Mouse (Mus musculus) megakaryocyte, embryonic 14.5 days (primary cell): ENCODE data around the gene Rps15. TPM values are rescaled to one million over a fixed set of nuclear protein-coding genes. Genes with fewer than 3 reads are reported as not detected.

Experiments
- H3K27me3 ChIP-seq: replicated peaks from 2 replicates; pipeline ENCODE3; 2012; ENCODE audit warnings: inconsistent platforms
- H3K36me3 ChIP-seq: replicated peaks from 2 replicates; pipeline ENCODE3; 2012; ENCODE audit warnings: low read length, inconsistent platforms, mixed read lengths
- H3K4me1 ChIP-seq: 2 replicates; pipeline ENCODE4 v1.6.1; 2012; ENCODE audit warnings: inconsistent platforms
- H3K4me3 ChIP-seq: replicated peaks from 2 replicates; pipeline ENCODE3; 2012; ENCODE audit warnings: moderate library complexity, mild to moderate bottlenecking, inconsistent platforms
- H3K9me3 ChIP-seq: 2 replicates; pipeline ENCODE4 v1.6.1; 2012; ENCODE audit warnings: inconsistent platforms
- FLI1 ChIP-seq: IDR thresholded peaks from 2 replicates; pipeline ENCODE4 v1.6.1; 2012; ENCODE audit warnings: low read length, inconsistent platforms, mixed read lengths
- GATA1 ChIP-seq: IDR thresholded peaks from 3 replicates; pipeline ENCODE4 v1.6.1; 2012; ENCODE audit warnings: mixed read lengths, low read length, inconsistent platforms, borderline replicate concordance
- polyA plus RNA-seq: library from polyadenylated mRNA; stranded (reverse); fragments of >175 nt; gene quantifications from 2 replicates; pipeline ENCODE4 v1.2.3, GENCODE M21; 2012; ENCODE audit warnings: low replicate concordance; ENCODE audit not compliant: insufficient read depth

Rps15 gene
- polyA plus RNA-seq, 1 experiment = 10,126 TPM

GRCm38 (mm10) chr10:80285222-80286070 lies 6.8 kb upstream of the Rps15 start:
- Histone ChIP-seq H3K36me3 (peaks cover 90% of the 10 kb centered on the region), H3K9me3 (no peaks in the 10 kb centered on the region), H3K27me3 (no peaks in the 10 kb centered on the region), H3K4me1 (peaks cover 44% of the 10 kb centered on the region), H3K4me3 (no peak overlapping the region)
- TF ChIP-seq FLI1 (no peak), GATA1 (no peak)

- Histone ChIP-seq H3K4me1 (peaks cover 30% of the 10 kb centered on the region), H3K36me3 (peaks cover 64% of the 10 kb centered on the region), H3K4me3 (no peak overlapping the region), H3K27me3 (no peaks in the 10 kb centered on the region), H3K9me3 (no peaks in the 10 kb centered on the region)
- no peak for TF ChIP-seq GATA1
- no peak for TF ChIP-seq FLI1
Observed at GRCm38 (mm10) chr10:80288097-80288496, 4.2 kb upstream of the Rps15 start.

GRCm38 (mm10) chr10:80288657-80289056 lies 3.6 kb upstream of the Rps15 start:
- no peaks in the 10 kb centered on the region for H3K27me3 ChIP-seq
- H3K9me3 ChIP-seq = no peaks in the 10 kb centered on the region
- H3K36me3 ChIP-seq = peaks cover 64% of the 10 kb centered on the region

DNA sequence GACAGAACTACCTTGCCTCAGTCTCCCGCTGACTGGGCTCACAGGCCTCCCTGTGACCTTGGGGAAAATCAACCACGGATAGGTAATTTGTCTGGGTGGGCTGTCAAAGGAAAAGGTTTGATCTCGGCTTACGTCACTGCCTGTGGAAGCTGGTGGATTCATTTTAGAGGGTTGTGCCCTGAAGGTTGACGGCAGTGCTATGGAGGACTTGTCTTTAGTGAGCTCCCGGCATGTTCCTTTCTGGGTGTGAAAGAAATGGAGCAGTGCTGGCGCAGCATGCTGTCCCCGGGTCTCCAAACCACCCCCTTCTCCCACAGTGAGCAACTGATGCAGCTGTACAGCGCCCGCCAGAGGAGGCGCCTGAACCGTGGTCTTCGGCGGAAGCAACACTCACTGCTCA lies 1.1 kb downstream of the Rps15 start:
- no peak for TF ChIP-seq FLI1
- TF ChIP-seq GATA1 = no peak
- Histone ChIP-seq H3K9me3 (no peaks in the 10 kb centered on the region), H3K27me3 (peaks cover 10% of the 10 kb centered on the region), H3K36me3 (peaks cover 33% of the 10 kb centered on the region), H3K4me1 (peaks cover 65% of the 10 kb centered on the region), H3K4me3 (peak overlapping the region; percentile 95)

More at GRCm38 (mm10) chr10:80288657-80289056, 3.6 kb upstream of the Rps15 start:
- TF ChIP-seq FLI1 (no peak), GATA1 (no peak)
- no peak overlapping the region for H3K4me3 ChIP-seq
- H3K4me1 ChIP-seq = peaks cover 31% of the 10 kb centered on the region

- peaks cover 24% of the 10 kb centered on the region for H3K36me3 ChIP-seq
- H3K9me3 ChIP-seq = no peaks in the 10 kb centered on the region
- TF ChIP-seq GATA1 (no peak), FLI1 (no peak)
- peaks cover 20% of the 10 kb centered on the region for H3K27me3 ChIP-seq
- H3K4me3 ChIP-seq = peak overlapping the region; percentile 64
- H3K4me1 ChIP-seq = peaks cover 70% of the 10 kb centered on the region
Observed at GRCm38 (mm10) chr10:80294311-80294710, 2.1 kb downstream of the Rps15 start.

DNA sequence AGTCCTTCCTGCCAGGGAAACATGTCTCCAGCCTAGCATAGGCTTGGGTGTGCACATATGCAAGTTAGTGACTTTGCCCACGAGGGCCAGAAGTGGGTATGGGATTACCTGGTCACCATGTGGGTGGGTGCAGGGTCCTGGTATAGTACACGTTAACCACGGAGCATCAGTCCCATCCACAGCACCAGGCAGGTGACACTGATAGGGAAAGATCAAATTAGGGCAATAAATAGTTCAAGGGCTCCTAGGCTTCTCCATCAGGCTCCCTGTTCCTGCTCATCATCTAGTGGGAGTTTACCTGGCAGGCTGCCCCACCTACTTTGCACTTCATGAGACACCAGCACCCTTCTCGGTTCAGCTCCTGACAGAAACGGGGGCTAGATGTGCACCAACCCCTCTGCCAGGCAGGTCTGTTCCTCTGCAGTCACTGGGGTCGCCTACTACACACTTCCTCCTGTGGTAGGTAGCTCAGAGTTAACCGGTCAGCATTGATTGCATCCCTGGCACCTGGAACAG lies 2.6 kb downstream of the Rps15 start:
- peaks cover 25% of the 10 kb centered on the region for H3K27me3 ChIP-seq
- peaks cover 75% of the 10 kb centered on the region for H3K4me1 ChIP-seq
- peak overlapping the region; percentile 29 for H3K4me3 ChIP-seq
- no peaks in the 10 kb centered on the region for H3K9me3 ChIP-seq
- TF ChIP-seq FLI1 (no peak), GATA1 (no peak)
- H3K36me3 ChIP-seq = peaks cover 21% of the 10 kb centered on the region

DNA sequence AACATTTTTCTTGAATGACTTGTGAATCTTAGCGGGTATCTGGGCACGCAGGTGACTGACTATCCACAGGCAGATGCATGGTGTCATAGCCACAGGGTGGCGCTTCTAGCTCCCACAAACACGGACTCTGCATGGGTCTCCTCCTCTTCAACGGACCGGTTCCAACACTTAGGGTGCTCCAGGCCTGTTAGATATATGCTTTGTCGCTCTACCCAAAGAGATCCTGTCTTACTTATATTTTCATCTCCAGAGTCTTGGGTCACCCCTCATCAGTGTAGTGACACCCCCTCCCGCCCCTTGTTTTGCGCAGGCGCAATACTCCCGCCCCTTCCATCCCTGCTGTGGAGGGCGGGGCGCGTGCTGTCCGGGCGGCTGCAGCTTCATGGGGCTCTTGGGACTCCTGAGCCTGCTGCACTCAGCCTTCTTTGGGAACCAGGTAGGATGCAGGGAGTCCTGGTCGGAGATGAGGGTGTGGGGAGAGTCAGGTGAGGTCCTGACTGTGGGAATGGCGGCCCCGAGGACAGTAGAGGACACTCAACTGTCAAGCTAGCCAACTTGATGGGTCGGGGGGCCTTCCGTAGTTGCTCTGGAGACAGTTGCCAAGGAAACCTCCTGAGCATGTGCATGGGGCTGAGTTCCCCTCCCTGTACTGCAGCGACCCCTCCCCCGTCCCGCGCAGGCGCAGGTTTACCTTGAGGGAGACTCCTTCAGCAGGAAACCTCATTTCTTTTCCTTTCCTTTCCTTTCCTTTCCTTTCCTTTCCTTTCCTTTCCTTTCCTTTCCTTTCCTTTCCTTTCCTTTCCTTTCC lies 3.6 kb downstream of the Rps15 start, which contains the start of gene Apc2:
TSS of gene Apc2 (plus strand) at position 360 of the 808 bp plus-strand sequence.
- Histone ChIP-seq H3K4me1 (peaks cover 81% of the 10 kb centered on the region), H3K27me3 (peaks cover 35% of the 10 kb centered on the region), H3K4me3 (peak within 1 kb of the TSS; percentile 90), H3K9me3 (no peaks in the 10 kb centered on the region), H3K36me3 (peaks cover 21% of the 10 kb centered on the region)
- TF ChIP-seq FLI1 (no peak), GATA1 (no peak)

DNA sequence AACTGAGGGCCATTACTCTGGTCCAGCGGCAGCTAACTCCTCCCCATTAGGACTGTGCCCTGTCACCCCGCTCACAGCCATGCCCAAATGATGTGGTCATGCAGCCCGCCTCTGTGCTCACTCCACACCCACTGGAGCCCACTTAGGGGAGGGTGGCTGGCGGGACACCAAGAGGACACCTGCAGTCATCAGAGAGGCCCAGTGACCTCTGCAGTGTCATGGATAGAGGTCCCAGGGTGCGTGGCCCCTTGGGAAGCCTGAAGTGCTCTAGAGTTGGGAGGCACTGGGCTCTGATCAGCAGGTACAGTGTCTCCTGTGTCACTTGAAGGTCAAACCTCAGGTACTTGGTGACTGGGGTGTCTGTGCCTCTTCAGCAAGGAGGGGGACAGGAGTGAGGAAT lies 4.6 kb downstream of the Rps15 start:
- no peak for TF ChIP-seq FLI1
- TF ChIP-seq GATA1 = no peak
- peaks cover 21% of the 10 kb centered on the region for H3K36me3 ChIP-seq
- H3K9me3 ChIP-seq = no peaks in the 10 kb centered on the region
- peaks cover 45% of the 10 kb centered on the region for H3K27me3 ChIP-seq
- peaks cover 88% of the 10 kb centered on the region for H3K4me1 ChIP-seq
- H3K4me3 ChIP-seq = peak overlapping the region; percentile 82

- peaks cover 93% of the 10 kb centered on the region for H3K4me1 ChIP-seq
- H3K4me3 ChIP-seq = peak overlapping the region; percentile 82
- peaks cover 51% of the 10 kb centered on the region for H3K27me3 ChIP-seq
- H3K9me3 ChIP-seq = no peaks in the 10 kb centered on the region
- peaks cover 21% of the 10 kb centered on the region for H3K36me3 ChIP-seq
- TF ChIP-seq FLI1 = no peak
- TF ChIP-seq GATA1 = no peak
Observed at GRCm38 (mm10) chr10:80297526-80298133, 5.4 kb downstream of the Rps15 start.
